Mouse (Mus musculus) heart, adult 11 months (tissue): ENCODE measurements around the gene Zfp652.
"Not testable (repeated sequence)": the region's sequence is repeated elsewhere in the genome, so short reads cannot be mapped to it uniquely, and the experiment has no call there.

Source experiments
- DNase-seq: peaks from one replicate; pipeline ENCODE4 v3.0.0; 2022

The Zfp652 gene

GRCm38 (mm10) chr11:95712563-95713224, at the start of gene Zfp652:
Zfp652 (plus strand) TSS chr11:95712673.
- peak; percentile 99 for DNase-seq

GRCm38 (mm10) chr11:95666529-95667149, 45.8 kb upstream of the Zfp652 start, which contains the start of gene Phb:
Phb (plus strand) TSS chr11:95666957.
- DNase-seq, result peak; percentile 100

GRCm38 (mm10) chr11:95667177-95667576, 45.3 kb upstream of the Zfp652 start:
- DNase-seq, result no peak

GRCm38 (mm10) chr11:95668086-95668485, 44.4 kb upstream of the Zfp652 start:
- DNase-seq, result not testable (repeated sequence)

GRCm38 (mm10) chr11:95675498-95675897, 37.0 kb upstream of the Zfp652 start:
- DNase-seq, result no peak

- peak; percentile 93 for DNase-seq
Observed at GRCm38 (mm10) chr11:95676307-95676706, 36.2 kb upstream of the Zfp652 start.

- DNase-seq, result no peak
Observed at GRCm38 (mm10) chr11:95677925-95678701, 34.4 kb upstream of the Zfp652 start.

GRCm38 (mm10) chr11:95681995-95682601, 30.4 kb upstream of the Zfp652 start:
- no peak for DNase-seq

- no peak for DNase-seq
Observed at GRCm38 (mm10) chr11:95682946-95683345, 29.5 kb upstream of the Zfp652 start.

- peak; percentile 96 for DNase-seq
Observed at GRCm38 (mm10) chr11:95686031-95686430, 26.4 kb upstream of the Zfp652 start.

- DNase-seq, result peak; percentile 93
Observed at GRCm38 (mm10) chr11:95687084-95687656, 25.3 kb upstream of the Zfp652 start.

- DNase-seq, result peak; percentile 98
Observed at GRCm38 (mm10) chr11:95688515-95688914, 24.0 kb upstream of the Zfp652 start.

GRCm38 (mm10) chr11:95688981-95689380, 23.5 kb upstream of the Zfp652 start:
- peak; percentile 96 for DNase-seq

GRCm38 (mm10) chr11:95689544-95689943, 22.9 kb upstream of the Zfp652 start:
- no peak for DNase-seq

GRCm38 (mm10) chr11:95698541-95698940, 13.9 kb upstream of the Zfp652 start:
- no peak for DNase-seq

GRCm38 (mm10) chr11:95700778-95701739, 11.4 kb upstream of the Zfp652 start:
- DNase-seq, result no peak

GRCm38 (mm10) chr11:95704032-95704969, 8.2 kb upstream of the Zfp652 start:
- no peak for DNase-seq

- no peak for DNase-seq
Observed at GRCm38 (mm10) chr11:95704970-95705330, 7.5 kb upstream of the Zfp652 start.

- DNase-seq, result no peak
Observed at GRCm38 (mm10) chr11:95709534-95710040, 2.9 kb upstream of the Zfp652 start.

GRCm38 (mm10) chr11:95710478-95710877, 2.0 kb upstream of the Zfp652 start:
- DNase-seq, result peak; percentile 61
